15 mouse cellular contexts compared by ENCODE assay signal in the genomic region with DNA sequence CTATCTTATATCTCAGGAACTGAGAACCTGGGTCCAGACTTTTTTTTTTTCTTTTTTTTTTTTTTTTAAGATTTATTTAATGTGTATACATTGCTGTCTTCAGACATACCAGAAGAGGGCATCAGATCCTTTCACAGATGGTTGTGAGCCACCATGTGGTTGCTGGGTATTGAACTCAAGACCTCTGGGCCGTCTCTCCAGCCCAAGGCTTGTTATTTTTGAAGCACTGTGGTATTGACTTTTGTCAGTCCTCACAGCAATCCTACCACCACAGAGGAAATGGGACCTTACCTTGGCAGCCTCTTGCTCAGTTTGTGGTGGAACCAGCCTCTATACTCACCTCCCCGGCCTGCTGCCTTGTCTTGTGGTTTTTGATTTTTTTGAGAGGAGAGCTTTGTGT.
DNase-seq lines count a peak whose midpoint lies in the region; ATAC-seq and TF ChIP-seq lines count a peak whose summit lies in the region.
"Had no signal": no experiment of that assay in that cellular context is flagged by ENCODE, and none has a peak within 500 bp of the region (broad histone marks: within the 10 kb centered on the region; RNA-seq: fewer than 3 reads in every experiment).

No protein-coding gene starts in this region.

- H3K4me2 ChIP-seq in heart, embryonic 12.5 days = no peak overlapping the region
- no peak overlapping the region for H3K4me2 ChIP-seq in lung, postnatal 0 days (replicated peaks; ENCODE audit: low read depth, low read length)
- H3K4me2 ChIP-seq: forebrain, embryonic 13.5 days; limb, embryonic 12.5 days; lung, embryonic 15.5 days; stomach, embryonic 15.5 days had no signal

- no peak overlapping the region for H3K4me3 ChIP-seq in heart, adult 2 months
- no peak overlapping the region for H3K4me3 ChIP-seq in heart, embryonic 12.5 days
- H3K4me3 ChIP-seq in lung, postnatal 0 days (ENCODE audit: low read depth, low read length) = no peak overlapping the region
- H3K4me3 ChIP-seq in lung, adult 2 months (replicated peaks; ENCODE audit: extremely low read depth, low read depth, low read length) = no peak overlapping the region
- H3K4me3 ChIP-seq: forebrain, embryonic 13.5 days; limb, embryonic 12.5 days; lung, embryonic 15.5 days; stomach, embryonic 15.5 days had no signal

- no peak for ATAC-seq in heart, embryonic 12.5 days (ENCODE audit: insufficient number of reproducible peaks, low FRiP score)
- no peak for ATAC-seq in lung, postnatal 0 days
- ATAC-seq in common myeloid progenitor, adult 5-6 weeks (replicated peaks; ENCODE audit: low read depth, poor library complexity, severe bottlenecking) = 0 out of 2 replicates have a peak, but pooled peaks have one; percentile 18
- ATAC-seq: forebrain, embryonic 13.5 days had no signal

- TF ChIP-seq POLR2A in heart, adult 2 months (IDR thresholded peaks at IDR 0.05; ENCODE audit: insufficient read depth, low read depth, low read length) = no peak
- no peak for TF ChIP-seq POLR2A in lung, adult 2 months (IDR thresholded peaks at IDR 0.05; ENCODE audit: borderline replicate concordance, extremely low read depth, low read depth, low read length)

- DNase-seq in heart, adult 2 months = no peak
- DNase-seq in lung, postnatal 0 days (ENCODE audit: low spot score) = peak; percentile 15
- DNase-seq in lung, adult 2 months = no peak
- peak; percentile 48 for DNase-seq in CD4-positive helper T cell, adult 2 months (ENCODE audit: low read depth, low spot score)
- no peak for DNase-seq in kidney, adult 11 months
- no peak for DNase-seq in cerebellum, postnatal 36 days
- DNase-seq: cerebellum, adult 2 months; gastrocnemius, postnatal 10 days; kidney, postnatal 14 days had no signal

- intact Hi-C loops in heart, adult 2 months (cut with DNase I) = no loop called here

- no peaks in the 10 kb centered on the region for H3K9me3 ChIP-seq in heart, embryonic 12.5 days (replicated peaks)
- no peaks in the 10 kb centered on the region for H3K9me3 ChIP-seq in lung, postnatal 0 days (ENCODE audit: low read length)
- H3K9me3 ChIP-seq: forebrain, embryonic 13.5 days; limb, embryonic 12.5 days; lung, embryonic 15.5 days; stomach, embryonic 15.5 days had no signal

- H3K4me1 ChIP-seq in heart, adult 2 months (ENCODE audit: control insufficient read depth, insufficient read depth, low read length) = peaks cover 2% of the 10 kb centered on the region; the same call in 1 of the 2 replicates
- H3K4me1 ChIP-seq in heart, embryonic 12.5 days (replicated peaks) = peaks cover 17% of the 10 kb centered on the region
- H3K4me1 ChIP-seq in lung, postnatal 0 days (ENCODE audit: insufficient read depth, low read depth, low read length) = no peaks in the 10 kb centered on the region
- H3K4me1 ChIP-seq in lung, adult 2 months (ENCODE audit: control insufficient read depth, insufficient read depth, low read length) = peaks cover 3% of the 10 kb centered on the region; the same call in 1 of the 2 replicates
- H3K4me1 ChIP-seq: limb, embryonic 12.5 days; lung, embryonic 15.5 days; stomach, embryonic 15.5 days had no signal

- H3K27me3 ChIP-seq in heart, adult 2 months (ENCODE audit: control insufficient read depth, insufficient read depth, low read length) = no peaks in the 10 kb centered on the region
- no peaks in the 10 kb centered on the region for H3K27me3 ChIP-seq in heart, embryonic 12.5 days (replicated peaks)
- H3K27me3 ChIP-seq in lung, postnatal 0 days (replicated peaks; ENCODE audit: insufficient read depth, low read length) = no peaks in the 10 kb centered on the region
- H3K27me3 ChIP-seq: forebrain, embryonic 13.5 days; limb, embryonic 12.5 days; lung, embryonic 15.5 days; stomach, embryonic 15.5 days had no signal

- no peak overlapping the region for H3K27ac ChIP-seq in heart, adult 2 months
- H3K27ac ChIP-seq in heart, embryonic 12.5 days (ENCODE audit: poor library complexity, severe bottlenecking) = no peak overlapping the region
- H3K27ac ChIP-seq in lung, postnatal 0 days (ENCODE audit: low read length) = no peak overlapping the region
- H3K27ac ChIP-seq: forebrain, embryonic 13.5 days; limb, embryonic 12.5 days; lung, embryonic 15.5 days; stomach, embryonic 15.5 days had no signal

- no peak for TF ChIP-seq EP300 in heart, adult 2 months (IDR thresholded peaks at IDR 0.05; ENCODE audit: insufficient read depth, low read depth, low read length)
- no peak for TF ChIP-seq EP300 in lung, postnatal 0 days (IDR thresholded peaks at IDR 0.05)

- H3K9ac ChIP-seq in heart, adult 2 months (ENCODE audit: low read depth, low read length) = no peak overlapping the region
- H3K9ac ChIP-seq in heart, embryonic 12.5 days = no peak overlapping the region
- no peak overlapping the region for H3K9ac ChIP-seq in lung, postnatal 0 days (replicated peaks; ENCODE audit: low read depth)
- H3K9ac ChIP-seq: forebrain, embryonic 13.5 days; limb, embryonic 12.5 days; lung, embryonic 15.5 days; stomach, embryonic 15.5 days had no signal

- no peaks in the 10 kb centered on the region for H3K36me3 ChIP-seq in heart, adult 2 months (ENCODE audit: control insufficient read depth, insufficient read depth, low read length)
- H3K36me3 ChIP-seq in heart, embryonic 12.5 days = peaks cover 50% of the 10 kb centered on the region
- H3K36me3 ChIP-seq in lung, postnatal 0 days (ENCODE audit: insufficient read depth, low read length) = peaks cover 13% of the 10 kb centered on the region

- peak; percentile 49 for TF ChIP-seq CTCF in heart, adult 2 months (IDR thresholded peaks at IDR 0.05)
- TF ChIP-seq CTCF in lung, postnatal 0 days (IDR thresholded peaks at IDR 0.05) = peak; percentile 37
- TF ChIP-seq CTCF in lung, adult 2 months (IDR thresholded peaks at IDR 0.05; ENCODE audit: insufficient read depth, low read length) = no peak

- 76% methylated on average over 2 of the region's 2 CpGs for WGBS in heart, adult 2 months
- 80% methylated on average over 2 of the region's 2 CpGs for WGBS in heart, embryonic 12.5 days
- 64% methylated on average over 2 of the region's 2 CpGs for WGBS in lung, postnatal 0 days
- 58% methylated on average over 2 of the region's 2 CpGs for WGBS in lung, adult 2 months

- H3K79me2 ChIP-seq in heart, adult 2 months (replicated peaks; ENCODE audit: control insufficient read depth, insufficient read depth, low read length) = no peaks in the 10 kb centered on the region; the same call in 1 of the 2 replicates

Comparison
In these comparisons a context has a peak if more than half of its experiments do, and no peak if none do; other contexts are left out.
1. DNase-seq: peak in lung, postnatal 0 days (single experiment) and CD4-positive helper T cell, adult 2 months (single experiment); none in heart, adult 2 months (0 of 2), lung, adult 2 months (single experiment), kidney, adult 11 months (single experiment) and cerebellum, postnatal 36 days (0 of 2).